Mouse (Mus musculus) cerebellum, adult 2 months (tissue): ENCODE measurements around the gene Dock3.

Experiments used
- CTCF ChIP-seq: fragments of 200-500 bp; IDR thresholded peaks from 2 replicates; pipeline ENCODE4 v1.5.1; 2011; ENCODE audit warnings: low read depth, mild to moderate bottlenecking, control low read depth, low read length, moderate library complexity, borderline replicate concordance; ENCODE audit not compliant: insufficient read depth
- POLR2A ChIP-seq: fragments of 200-500 bp; IDR thresholded peaks from 2 replicates; pipeline ENCODE4 v1.6.1; 2011; ENCODE audit warnings: low read length, control low read depth, borderline replicate concordance; ENCODE audit not compliant: insufficient read depth

DNA sequence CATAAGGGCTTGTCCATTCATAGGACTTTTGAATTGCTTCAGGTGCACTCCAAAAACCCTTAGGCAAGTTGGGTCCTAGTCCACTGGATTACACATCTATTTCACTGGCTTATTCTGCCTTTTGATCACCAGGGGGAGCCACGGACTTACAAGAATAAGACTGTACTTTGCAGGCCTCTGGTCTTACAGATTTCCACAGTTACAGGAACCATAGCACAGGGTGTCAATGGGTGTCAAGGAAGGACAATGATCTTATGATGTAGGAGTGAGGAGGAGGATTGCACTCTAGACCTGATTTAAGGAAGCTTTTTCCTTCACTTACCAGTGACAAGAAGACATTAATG lies 327.9 kb downstream of the Dock3 start:
- TF ChIP-seq CTCF, result no peak
- TF ChIP-seq POLR2A, result no peak
